Mouse (Mus musculus) kidney, embryonic 16.5 days (tissue): ENCODE measurements around the gene Acap2. TPM values are rescaled to one million over a fixed set of nuclear protein-coding genes. Genes with fewer than 3 reads are reported as not detected.

ENCODE experiments used
- ATAC-seq: fragments of 200-750 bp; cut with Nextera tagmentation; 2 replicates; pipeline ENCODE4 v1.8.0; 2017; ENCODE audit warnings: moderate TSS enrichment; ENCODE audit not compliant: low FRiP score, low TSS enrichment
- H3K27ac ChIP-seq: fragments of 300-500 bp; sonication (generic); 2 replicates; pipeline ENCODE4 v1.5.1; 2014; ENCODE audit warnings: low read length
- H3K27me3 ChIP-seq: fragments of 300-500 bp; sonication (generic); 2 replicates; pipeline ENCODE4 v1.6.1; 2014; ENCODE audit warnings: low read length, control low read depth, mixed read lengths; ENCODE audit not compliant: insufficient read depth
- H3K36me3 ChIP-seq: fragments of 300-500 bp; sonication (generic); 2 replicates; pipeline ENCODE4 v1.6.1; 2014; ENCODE audit warnings: low read length, control low read depth, mixed read lengths; ENCODE audit not compliant: insufficient read depth
- H3K4me1 ChIP-seq: fragments of 300-500 bp; sonication (generic); 2 replicates; pipeline ENCODE4 v1.6.1; 2014; ENCODE audit warnings: low read length, control low read depth, mixed read lengths; ENCODE audit not compliant: insufficient read depth
- H3K4me2 ChIP-seq: fragments of 300-500 bp; sonication (generic); replicated peaks from 2 replicates; pipeline ENCODE4 v1.6.1; 2014; ENCODE audit warnings: low read depth, low read length
- H3K4me3 ChIP-seq: fragments of 300-500 bp; sonication (generic); 2 replicates; pipeline ENCODE4 v1.5.1; 2014; ENCODE audit warnings: mild to moderate bottlenecking, low read length
- H3K9ac ChIP-seq: fragments of 300-500 bp; sonication (generic); replicated peaks from 2 replicates; pipeline ENCODE4 v1.6.1; 2014; ENCODE audit warnings: low read length
- H3K9me3 ChIP-seq: fragments of 300-500 bp; sonication (generic); 2 replicates; pipeline ENCODE4 v1.6.1; 2016; ENCODE audit warnings: low read length, control low read depth
- WGBS: fragments of 180-500 bp; shearing (Covaris S2); extraction: QIAGEN DNeasy Blood & Tissue Kit; methylation state at CpG from one replicate; pipeline ENCODE4 v1.1.7; 2014; 5-methylcytosine and 5-hydroxymethylcytosine counted together
- polyA plus RNA-seq: library from polyadenylated mRNA; unstranded; fragments of >200 nt; fragmentation: Nextera tagmentation; extraction: Ambion mirVana; gene quantifications from 2 replicates; pipeline ENCODE4 v1.2.1, GENCODE M21; 2015

The Acap2 gene
- polyA plus RNA-seq, 1 experiment from 2014 or later = 18.2 TPM

DNA sequence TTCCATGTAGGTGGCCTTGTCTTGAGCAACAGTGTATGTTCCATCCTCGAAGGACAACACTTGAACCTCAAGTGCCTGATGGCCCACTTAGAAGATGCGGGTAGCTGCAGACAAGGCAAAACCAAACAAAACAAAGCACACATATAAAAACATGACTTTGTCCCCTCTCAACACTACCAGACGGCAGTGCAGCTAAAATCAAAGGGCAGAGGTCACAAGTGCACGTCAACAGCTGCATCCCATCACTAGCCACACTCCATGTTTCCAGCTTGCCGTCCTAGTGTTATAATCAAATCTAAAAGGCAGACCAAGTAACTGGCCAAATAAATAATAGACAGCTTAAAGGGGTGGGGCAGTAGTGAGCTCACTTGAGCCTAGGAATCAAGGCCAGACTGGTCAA, 69.5 kb downstream of the Acap2 start:
- no peak overlapping the region for H3K27ac ChIP-seq
- no peak overlapping the region for H3K4me3 ChIP-seq
- no peaks in the 10 kb centered on the region for H3K9me3 ChIP-seq
- no peak overlapping the region for H3K9ac ChIP-seq
- ATAC-seq = peak; percentile 74
- 45% methylated on average over 5 of the region's 5 CpGs for WGBS
- no peaks in the 10 kb centered on the region for H3K27me3 ChIP-seq
- no peak overlapping the region for H3K4me2 ChIP-seq
- peaks cover 2% of the 10 kb centered on the region; the same call in 1 of the 2 replicates for H3K4me1 ChIP-seq
- H3K36me3 ChIP-seq = 0 out of 2 replicates have a peak, but pooled peaks cover 13% of the 10 kb centered on the region

- Histone ChIP-seq H3K36me3 (0 out of 2 replicates have a peak, but pooled peaks cover 11% of the 10 kb centered on the region), H3K27ac (no peak overlapping the region), H3K9me3 (no peaks in the 10 kb centered on the region), H3K9ac (no peak overlapping the region), H3K4me3 (no peak overlapping the region), H3K4me2 (no peak overlapping the region), H3K4me1 (no peaks in the 10 kb centered on the region), H3K27me3 (no peaks in the 10 kb centered on the region)
- no peak for ATAC-seq
- WGBS = 82% methylated on average over 5 of the region's 5 CpGs
Observed at GRCm38 (mm10) chr16:31128116-31128515, 72.9 kb downstream of the Acap2 start.

DNA sequence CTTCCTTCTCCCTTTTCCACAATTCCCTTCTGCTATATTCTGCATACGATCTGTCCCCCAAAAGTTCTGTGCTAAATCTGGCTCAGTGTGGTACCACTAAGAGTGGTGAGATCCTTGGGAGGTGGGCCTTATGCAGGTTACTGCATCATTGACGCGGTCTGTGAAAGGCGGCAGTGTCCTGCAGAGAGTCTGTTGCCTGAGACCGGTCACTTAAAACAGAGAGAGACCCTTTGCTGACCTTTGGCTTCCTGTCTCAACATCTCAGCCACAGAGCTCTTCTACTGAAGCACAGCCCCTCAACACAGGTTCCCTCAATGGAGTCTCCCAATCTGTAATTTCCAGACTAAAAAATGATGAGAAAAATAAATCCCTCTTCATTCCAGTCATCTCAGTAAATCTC, 76.1 kb downstream of the Acap2 start:
- WGBS = 67% methylated on average over 5 of the region's 5 CpGs
- Histone ChIP-seq H3K36me3 (0 out of 2 replicates have a peak, but pooled peaks cover 11% of the 10 kb centered on the region), H3K27ac (no peak overlapping the region), H3K4me1 (no peaks in the 10 kb centered on the region), H3K9ac (no peak overlapping the region), H3K4me2 (no peak overlapping the region), H3K4me3 (no peak overlapping the region), H3K27me3 (no peaks in the 10 kb centered on the region), H3K9me3 (no peaks in the 10 kb centered on the region)
- no peak for ATAC-seq

- Histone ChIP-seq H3K27me3 (no peaks in the 10 kb centered on the region), H3K4me3 (no peak overlapping the region), H3K4me2 (no peak overlapping the region), H3K4me1 (no peaks in the 10 kb centered on the region), H3K36me3 (peaks cover 3% of the 10 kb centered on the region; the same call in 1 of the 2 replicates), H3K27ac (no peak overlapping the region), H3K9ac (no peak overlapping the region), H3K9me3 (no peaks in the 10 kb centered on the region)
- WGBS = 92% methylated on average over 6 of the region's 6 CpGs
- ATAC-seq = no peak
Observed at GRCm38 (mm10) chr16:31121612-31122011, 79.4 kb downstream of the Acap2 start.

DNA sequence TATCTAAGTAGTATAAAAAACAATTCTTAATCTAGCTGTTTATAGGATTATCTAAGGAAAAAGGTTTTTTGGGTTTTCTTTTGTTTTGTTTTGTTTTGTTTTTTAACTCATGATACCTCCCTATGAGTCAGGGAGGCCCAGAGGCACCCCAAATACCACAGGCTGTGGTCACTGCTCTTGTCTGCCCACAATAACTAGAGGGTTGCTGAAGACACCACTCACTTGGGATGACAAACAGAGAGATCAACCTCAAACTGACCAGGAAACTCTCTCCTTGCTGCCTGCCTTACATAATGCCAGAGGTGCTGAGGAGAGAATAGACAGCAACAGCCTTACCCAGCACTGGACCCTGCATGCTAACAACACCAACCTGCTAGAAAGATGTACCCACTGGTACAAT, 87.4 kb downstream of the Acap2 start:
- Histone ChIP-seq H3K4me2 (no peak overlapping the region), H3K9me3 (peaks cover 2% of the 10 kb centered on the region; the same call in 1 of the 2 replicates), H3K4me1 (no peaks in the 10 kb centered on the region), H3K36me3 (peaks cover 29% of the 10 kb centered on the region), H3K4me3 (no peak overlapping the region), H3K9ac (no peak overlapping the region), H3K27me3 (no peaks in the 10 kb centered on the region), H3K27ac (no peak overlapping the region)
- no peak for ATAC-seq

- H3K27ac ChIP-seq = no peak overlapping the region
- no peak overlapping the region for H3K9ac ChIP-seq
- H3K4me3 ChIP-seq = no peak overlapping the region
- H3K4me2 ChIP-seq = no peak overlapping the region
- H3K9me3 ChIP-seq = no peaks in the 10 kb centered on the region
- 89% methylated on average over 2 of the region's 2 CpGs for WGBS
- ATAC-seq = no peak
- H3K27me3 ChIP-seq = no peaks in the 10 kb centered on the region
- no peaks in the 10 kb centered on the region for H3K4me1 ChIP-seq
- peaks cover 33% of the 10 kb centered on the region for H3K36me3 ChIP-seq
Observed at GRCm38 (mm10) chr16:31101352-31101751, 99.7 kb downstream of the Acap2 start.

DNA sequence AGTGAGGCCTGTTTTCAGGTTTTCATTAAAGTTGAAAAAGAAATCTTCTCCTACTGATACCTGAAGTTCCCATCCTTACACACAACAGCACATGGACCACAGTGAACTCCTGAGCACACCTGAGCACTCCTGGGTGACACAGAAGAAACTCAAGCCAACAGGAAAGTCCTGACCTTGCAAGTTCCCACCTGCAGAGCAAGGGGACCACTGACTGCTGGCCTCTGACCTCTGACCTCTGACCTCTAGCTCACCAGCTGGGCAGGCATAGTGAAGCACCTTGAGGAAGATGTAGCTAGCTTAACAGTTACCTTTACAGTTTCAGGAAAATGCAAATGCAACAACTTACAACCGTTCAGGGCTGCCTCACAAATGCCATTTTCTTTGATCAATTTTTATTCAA, 101.1 kb downstream of the Acap2 start:
- no peaks in the 10 kb centered on the region for H3K27me3 ChIP-seq
- no peak overlapping the region for H3K4me2 ChIP-seq
- ATAC-seq = no peak
- no peaks in the 10 kb centered on the region for H3K4me1 ChIP-seq
- no peak overlapping the region for H3K27ac ChIP-seq
- no peaks in the 10 kb centered on the region for H3K9me3 ChIP-seq
- WGBS = 83% methylated on average over 1 of the region's 1 CpGs
- peaks cover 32% of the 10 kb centered on the region for H3K36me3 ChIP-seq
- H3K4me3 ChIP-seq = no peak overlapping the region
- no peak overlapping the region for H3K9ac ChIP-seq

GRCm38 (mm10) chr16:31094036-31094435, 107.0 kb downstream of the Acap2 start:
- ATAC-seq = no peak
- Histone ChIP-seq H3K27ac (no peak overlapping the region), H3K4me1 (no peaks in the 10 kb centered on the region), H3K9me3 (no peaks in the 10 kb centered on the region), H3K27me3 (no peaks in the 10 kb centered on the region), H3K9ac (no peak overlapping the region), H3K4me3 (no peak overlapping the region), H3K36me3 (peaks cover 14% of the 10 kb centered on the region; the same call in 1 of the 2 replicates), H3K4me2 (no peak overlapping the region)
- WGBS = 91% methylated on average over 6 of the region's 6 CpGs

GRCm38 (mm10) chr16:31093186-31093585, 107.9 kb downstream of the Acap2 start:
- Histone ChIP-seq H3K27ac (no peak overlapping the region), H3K27me3 (no peaks in the 10 kb centered on the region), H3K9ac (no peak overlapping the region), H3K9me3 (no peaks in the 10 kb centered on the region), H3K4me3 (no peak overlapping the region), H3K4me2 (no peak overlapping the region), H3K4me1 (no peaks in the 10 kb centered on the region), H3K36me3 (peaks cover 14% of the 10 kb centered on the region; the same call in 1 of the 2 replicates)
- ATAC-seq = no peak
- WGBS = 76% methylated on average over 9 of the region's 9 CpGs

DNA sequence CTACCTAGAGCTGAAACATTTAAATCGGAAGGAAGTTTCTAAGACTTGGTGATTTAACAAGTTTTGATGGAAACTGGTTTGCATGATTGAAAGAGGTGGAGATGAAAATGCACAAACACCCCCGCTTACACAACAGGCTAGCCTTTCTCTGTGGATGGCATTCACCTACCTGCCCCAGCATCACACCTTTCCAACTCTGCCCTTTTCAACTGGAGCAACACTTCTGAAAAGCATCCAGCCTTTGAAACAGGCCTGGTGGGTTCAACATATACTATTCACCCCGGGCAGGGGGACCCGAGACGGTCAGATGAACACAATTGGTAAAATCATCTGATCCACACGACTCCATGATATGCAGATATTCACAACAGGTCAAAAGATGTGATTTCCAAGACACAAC, 119.2 kb downstream of the Acap2 start:
- no peaks in the 10 kb centered on the region for H3K27me3 ChIP-seq
- no peak overlapping the region for H3K4me3 ChIP-seq
- no peaks in the 10 kb centered on the region for H3K9me3 ChIP-seq
- no peak overlapping the region for H3K9ac ChIP-seq
- 0 out of 2 replicates have a peak, but pooled peaks cover 3% of the 10 kb centered on the region for H3K36me3 ChIP-seq
- peaks cover 15% of the 10 kb centered on the region for H3K4me1 ChIP-seq
- no peak for ATAC-seq
- H3K27ac ChIP-seq = no peak overlapping the region
- peak overlapping the region; percentile 97 for H3K4me2 ChIP-seq
- 72% methylated on average over 6 of the region's 6 CpGs for WGBS
